Mouse (Mus musculus) limb, embryonic 15.5 days (tissue): ENCODE measurements at regions not wholly inside any gene's neighbourhood (a gene's known extent, or its start where the extent isn't known, plus 50 kb on each side); places are given as distances from the start of the nearest gene placed in this dataset.
A peak's percentile ranks its signal among the peaks of the same experiment; 100 is the strongest.

Source experiments
- ATAC-seq: fragments of 200-750 bp; cut with Nextera tagmentation; 2 replicates; pipeline ENCODE4 v1.8.0; 2017; ENCODE audit warnings: low read depth, moderate TSS enrichment; ENCODE audit not compliant: insufficient number of reproducible peaks, low FRiP score, low TSS enrichment
- H3K27ac ChIP-seq: fragments of 300-500 bp; sonication (generic); 2 replicates; pipeline ENCODE4 v1.5.1; 2015; ENCODE audit warnings: moderate library complexity, mild to moderate bottlenecking, inconsistent platforms
- H3K27me3 ChIP-seq: fragments of 300-500 bp; sonication (generic); 2 replicates; pipeline ENCODE4 v1.6.1; 2015; ENCODE audit warnings: inconsistent platforms
- H3K36me3 ChIP-seq: fragments of 300-500 bp; sonication (generic); 2 replicates; pipeline ENCODE4 v1.6.1; 2015; ENCODE audit warnings: inconsistent platforms
- H3K4me1 ChIP-seq: fragments of 300-500 bp; sonication (generic); 2 replicates; pipeline ENCODE4 v1.6.1; 2015; ENCODE audit warnings: inconsistent platforms
- H3K4me2 ChIP-seq: fragments of 300-500 bp; sonication (generic); 2 replicates; pipeline ENCODE4 v1.6.1; 2015; ENCODE audit warnings: mild to moderate bottlenecking, inconsistent platforms
- H3K4me3 ChIP-seq: fragments of 300-500 bp; sonication (generic); 2 replicates; pipeline ENCODE4 v1.5.1; 2015; ENCODE audit warnings: mild to moderate bottlenecking, inconsistent platforms
- H3K9ac ChIP-seq: fragments of 300-500 bp; sonication (generic); 2 replicates; pipeline ENCODE4 v1.6.1; 2015; ENCODE audit warnings: inconsistent platforms
- H3K9me3 ChIP-seq: fragments of 300-500 bp; sonication (generic); 2 replicates; pipeline ENCODE4 v1.6.1; 2016; ENCODE audit warnings: inconsistent platforms
- WGBS: fragments of 180-500 bp; shearing (Covaris S2); methylation state at CpG from one replicate; pipeline ENCODE4 v1.1.7; 2015; 5-methylcytosine and 5-hydroxymethylcytosine counted together

DNA sequence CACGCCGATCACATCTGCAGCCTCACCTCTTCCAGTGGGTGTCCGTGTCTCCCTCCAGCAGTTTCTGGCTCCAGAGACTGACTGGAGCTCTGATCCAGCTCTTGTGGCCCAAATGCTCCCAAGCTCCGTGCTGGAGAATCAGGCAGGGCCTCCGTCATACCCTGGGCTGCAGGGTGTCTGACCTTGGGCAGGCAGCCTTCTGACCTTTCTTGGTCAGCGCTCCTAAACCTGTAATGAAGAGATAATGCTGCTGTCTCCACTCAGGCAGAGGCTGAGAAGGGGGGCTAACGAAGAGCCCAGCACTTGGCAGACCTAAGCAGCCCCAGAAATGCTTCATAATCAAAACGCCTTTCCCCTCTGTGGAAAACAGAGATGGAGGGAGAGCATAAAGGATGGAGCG lies 89.9 kb upstream of the Mef2a start:
- ATAC-seq, result no peak
- Histone ChIP-seq H3K36me3 (no peaks in the 10 kb centered on the region), H3K27me3 (no peaks in the 10 kb centered on the region), H3K4me3 (no peak overlapping the region), H3K9ac (no peak overlapping the region), H3K4me2 (no peak overlapping the region), H3K27ac (peak overlapping the region; percentile 54; the same call in 1 of the 2 replicates), H3K4me1 (peaks cover 26% of the 10 kb centered on the region), H3K9me3 (no peaks in the 10 kb centered on the region)
- WGBS, result 55% methylated on average over 9 of the region's 9 CpGs

DNA sequence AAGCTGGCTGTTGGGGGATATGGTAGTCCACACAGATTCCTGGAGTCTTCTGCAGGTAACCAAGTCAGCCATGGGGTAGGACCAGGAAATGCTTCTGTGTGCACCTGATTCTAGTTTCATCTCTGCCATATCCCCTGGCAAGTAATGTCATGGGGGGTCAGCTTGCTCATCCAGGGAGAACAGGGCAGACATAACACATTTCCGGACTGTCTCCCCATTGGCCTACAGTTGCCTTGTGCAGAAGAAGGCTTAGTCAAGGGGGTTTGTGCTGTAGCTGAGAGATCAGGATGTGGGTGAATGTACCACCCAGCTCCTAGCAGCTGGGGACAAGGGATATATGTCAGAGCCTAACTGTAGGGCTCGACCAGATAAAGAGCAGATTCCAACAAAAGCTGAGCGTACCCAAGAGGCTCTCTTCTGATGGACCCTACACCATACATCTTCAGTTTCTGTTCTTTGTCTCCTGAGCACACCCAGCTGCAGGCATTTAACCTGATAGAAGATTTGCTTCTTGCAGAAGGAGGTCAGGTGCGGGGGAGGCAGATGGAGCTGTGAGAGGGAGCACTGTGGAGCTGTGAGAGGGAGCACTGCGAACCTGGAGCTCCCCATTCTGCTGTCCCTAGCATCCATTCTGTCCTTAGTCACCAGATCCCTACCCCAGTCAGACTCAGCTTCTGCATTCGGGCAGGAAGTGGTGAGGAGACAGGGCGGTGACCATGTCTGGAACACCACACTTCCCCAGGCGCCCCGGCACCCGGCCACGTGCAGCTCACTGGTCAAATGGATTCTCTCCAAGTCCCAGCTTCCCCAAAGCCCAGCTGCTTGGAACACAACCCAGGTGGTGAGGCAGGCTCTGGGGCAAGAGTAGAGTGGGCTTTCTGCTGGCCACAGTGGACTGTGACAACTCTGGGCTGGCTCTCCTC lies 88.9 kb upstream of the Mef2a start:
- WGBS, result 67% methylated on average over 11 of the region's 11 CpGs
- no peak for ATAC-seq
- H3K27ac ChIP-seq, result peak overlapping the region; percentile 54

GRCm38 (mm10) chr7:67459810-67460209 lies 87.2 kb upstream of the Mef2a start:
- H3K9me3 ChIP-seq, result no peaks in the 10 kb centered on the region
- no peak overlapping the region for H3K9ac ChIP-seq
- 68% methylated on average over 10 of the region's 10 CpGs for WGBS
- peaks cover 26% of the 10 kb centered on the region for H3K4me1 ChIP-seq
- H3K27me3 ChIP-seq, result no peaks in the 10 kb centered on the region
- no peak overlapping the region for H3K4me3 ChIP-seq
- no peaks in the 10 kb centered on the region for H3K36me3 ChIP-seq
- H3K27ac ChIP-seq, result peak overlapping the region; percentile 61; the same call in 1 of the 2 replicates
- no peak overlapping the region for H3K4me2 ChIP-seq
- ATAC-seq, result no peak

More for the DNA sequence above, 88.9 kb upstream of the Mef2a start:
- Histone ChIP-seq H3K27me3 (no peaks in the 10 kb centered on the region), H3K9me3 (no peaks in the 10 kb centered on the region), H3K36me3 (no peaks in the 10 kb centered on the region), H3K9ac (no peak overlapping the region), H3K4me3 (no peak overlapping the region), H3K4me2 (no peak overlapping the region), H3K4me1 (peaks cover 26% of the 10 kb centered on the region)

DNA sequence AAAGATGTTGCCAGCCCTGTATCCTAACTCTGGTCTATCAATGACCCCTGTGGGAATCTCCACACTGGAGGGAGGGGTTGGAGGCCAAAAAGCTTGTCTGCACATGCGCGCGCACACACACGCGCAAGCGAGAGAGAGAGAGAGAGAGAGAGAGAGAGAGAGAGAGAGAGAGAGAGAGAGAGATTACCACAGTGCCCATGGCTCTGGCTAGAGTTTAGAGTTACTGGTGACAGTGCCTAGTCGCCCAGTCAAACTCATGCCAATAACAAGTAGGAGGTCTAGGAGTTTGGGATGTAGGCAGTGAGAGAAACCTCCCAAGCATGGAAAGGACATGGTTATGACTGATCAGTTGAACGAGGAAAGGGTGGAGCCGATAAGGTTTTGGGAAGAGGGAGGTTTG lies 86.6 kb upstream of the Mef2a start:
- Histone ChIP-seq H3K27ac (no peak overlapping the region), H3K36me3 (no peaks in the 10 kb centered on the region), H3K4me3 (no peak overlapping the region), H3K9me3 (no peaks in the 10 kb centered on the region), H3K27me3 (no peaks in the 10 kb centered on the region), H3K4me2 (no peak overlapping the region), H3K9ac (no peak overlapping the region), H3K4me1 (peaks cover 26% of the 10 kb centered on the region)
- ATAC-seq, result no peak
- WGBS, result 97% methylated on average over 9 of the region's 9 CpGs

DNA sequence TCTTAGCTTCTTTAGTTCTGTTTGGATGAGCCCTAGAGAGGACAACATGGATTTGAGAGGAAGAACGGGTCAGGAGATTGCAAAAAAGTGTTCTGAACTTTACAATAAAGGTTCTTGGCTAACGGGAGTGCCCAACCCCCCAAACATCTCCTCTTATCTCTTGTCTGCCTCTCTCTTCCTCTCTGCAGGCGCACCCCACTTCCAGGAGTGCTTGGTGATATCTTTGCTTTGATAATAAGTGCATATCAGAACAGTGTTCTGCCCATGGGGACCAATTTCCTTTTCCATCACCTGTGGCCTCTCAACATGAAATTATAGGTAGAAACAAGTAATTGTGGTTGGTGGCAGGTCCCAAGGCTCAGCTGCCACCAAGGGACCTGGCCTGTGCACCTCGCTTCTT lies 86.0 kb upstream of the Mef2a start:
- Histone ChIP-seq H3K4me2 (no peak overlapping the region), H3K9me3 (no peaks in the 10 kb centered on the region), H3K4me3 (no peak overlapping the region), H3K27ac (no peak overlapping the region), H3K9ac (no peak overlapping the region), H3K4me1 (peaks cover 26% of the 10 kb centered on the region), H3K36me3 (no peaks in the 10 kb centered on the region), H3K27me3 (no peaks in the 10 kb centered on the region)
- ATAC-seq, result no peak
- 85% methylated on average over 4 of the region's 4 CpGs for WGBS

DNA sequence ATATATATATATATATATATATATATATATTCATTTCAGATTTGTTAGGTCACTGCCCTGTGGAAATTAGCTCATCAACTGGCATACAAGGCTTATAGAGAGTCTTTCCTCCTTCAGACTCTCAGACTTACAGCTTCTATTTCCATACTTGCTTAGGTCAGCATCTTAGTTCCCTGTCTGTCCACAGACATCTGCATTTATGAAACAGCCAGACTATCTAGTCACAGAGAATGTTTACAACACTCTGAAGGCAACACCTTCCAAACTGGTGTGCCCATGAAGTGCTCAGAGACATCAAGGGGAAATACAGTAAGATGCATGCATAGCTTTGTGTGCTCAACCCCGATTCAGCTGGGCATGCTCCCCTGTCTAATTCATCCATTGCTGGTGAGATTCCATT lies 85.2 kb upstream of the Mef2a start:
- Histone ChIP-seq H3K27me3 (no peaks in the 10 kb centered on the region), H3K4me3 (no peak overlapping the region), H3K9me3 (no peaks in the 10 kb centered on the region), H3K4me2 (no peak overlapping the region), H3K27ac (no peak overlapping the region), H3K9ac (no peak overlapping the region), H3K4me1 (peaks cover 22% of the 10 kb centered on the region), H3K36me3 (no peaks in the 10 kb centered on the region)
- ATAC-seq, result no peak
- 85% methylated on average over 1 of the region's 1 CpGs for WGBS

DNA sequence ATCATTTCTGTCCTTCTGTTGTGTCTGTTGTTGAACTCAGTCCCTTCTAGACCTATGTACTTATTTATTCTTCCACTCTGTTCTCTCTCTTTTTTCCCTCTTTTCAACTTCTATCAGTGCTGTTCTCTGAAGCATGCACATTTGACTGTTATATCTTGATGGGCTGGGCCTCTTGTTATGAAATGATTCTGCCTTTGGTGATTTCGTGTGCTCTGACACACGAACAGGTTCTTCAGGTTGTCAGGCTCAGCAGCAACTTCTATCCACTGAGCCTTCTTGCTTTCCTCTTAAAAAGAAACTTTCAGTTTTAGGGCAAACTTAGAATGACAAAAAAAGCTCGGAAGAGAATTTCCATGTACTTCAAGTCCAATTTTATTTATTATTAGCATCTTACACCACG lies 83.4 kb upstream of the Mef2a start:
- H3K4me2 ChIP-seq, result no peak overlapping the region
- 75% methylated on average over 4 of the region's 4 CpGs for WGBS

DNA sequence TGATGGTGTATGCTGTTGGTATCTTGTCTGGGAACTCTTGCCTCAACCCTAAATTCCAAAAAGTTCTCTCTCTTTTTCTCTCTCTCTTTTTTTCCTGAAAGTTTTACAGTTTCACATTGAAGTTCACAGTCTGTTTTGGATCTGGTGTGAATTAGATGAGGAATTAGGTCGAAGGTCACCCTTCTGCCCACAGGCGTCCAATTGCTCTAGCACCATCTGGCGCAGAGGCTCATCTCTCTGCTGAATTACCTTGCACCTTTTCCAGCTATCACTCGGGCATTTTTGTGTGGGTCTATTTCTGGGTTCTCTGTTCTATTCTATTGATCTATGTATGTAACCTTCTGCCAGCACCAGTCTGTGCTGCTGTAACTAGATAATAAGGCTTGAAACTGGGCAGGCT lies 81.8 kb upstream of the Mef2a start:
- Histone ChIP-seq H3K36me3 (no peaks in the 10 kb centered on the region), H3K27me3 (no peaks in the 10 kb centered on the region), H3K4me1 (no peaks in the 10 kb centered on the region), H3K9me3 (no peaks in the 10 kb centered on the region), H3K4me3 (no peak overlapping the region), H3K4me2 (no peak overlapping the region), H3K9ac (no peak overlapping the region), H3K27ac (0 out of 2 replicates have a peak overlapping the region, but pooled peaks have one; percentile 17)
- 25% methylated on average over 4 of the region's 4 CpGs for WGBS
- no peak for ATAC-seq

More for the DNA sequence above, 83.4 kb upstream of the Mef2a start:
- Histone ChIP-seq H3K27ac (no peak overlapping the region), H3K4me1 (0 out of 2 replicates have a peak, but pooled peaks cover 7% of the 10 kb centered on the region), H3K9me3 (no peaks in the 10 kb centered on the region), H3K27me3 (no peaks in the 10 kb centered on the region), H3K9ac (no peak overlapping the region), H3K4me3 (no peak overlapping the region), H3K36me3 (no peaks in the 10 kb centered on the region)
- ATAC-seq, result no peak

- 79% methylated on average over 6 of the region's 6 CpGs for WGBS
- Histone ChIP-seq H3K4me3 (no peak overlapping the region), H3K4me2 (no peak overlapping the region), H3K9ac (no peak overlapping the region), H3K4me1 (peaks cover 6% of the 10 kb centered on the region), H3K36me3 (no peaks in the 10 kb centered on the region), H3K9me3 (no peaks in the 10 kb centered on the region), H3K27ac (no peak overlapping the region), H3K27me3 (no peaks in the 10 kb centered on the region)
- ATAC-seq, result no peak
Measured at GRCm38 (mm10) chr7:67451157-67451793, 78.6 kb upstream of the Mef2a start.

- no peak for ATAC-seq
- Histone ChIP-seq H3K27ac (no peak overlapping the region), H3K27me3 (no peaks in the 10 kb centered on the region), H3K4me3 (no peak overlapping the region), H3K9ac (no peak overlapping the region), H3K4me2 (no peak overlapping the region), H3K36me3 (no peaks in the 10 kb centered on the region), H3K4me1 (peaks cover 46% of the 10 kb centered on the region), H3K9me3 (no peaks in the 10 kb centered on the region)
- WGBS, result 52% methylated on average over 9 of the region's 9 CpGs
Measured at GRCm38 (mm10) chr7:67446606-67447005, 73.9 kb upstream of the Mef2a start.

DNA sequence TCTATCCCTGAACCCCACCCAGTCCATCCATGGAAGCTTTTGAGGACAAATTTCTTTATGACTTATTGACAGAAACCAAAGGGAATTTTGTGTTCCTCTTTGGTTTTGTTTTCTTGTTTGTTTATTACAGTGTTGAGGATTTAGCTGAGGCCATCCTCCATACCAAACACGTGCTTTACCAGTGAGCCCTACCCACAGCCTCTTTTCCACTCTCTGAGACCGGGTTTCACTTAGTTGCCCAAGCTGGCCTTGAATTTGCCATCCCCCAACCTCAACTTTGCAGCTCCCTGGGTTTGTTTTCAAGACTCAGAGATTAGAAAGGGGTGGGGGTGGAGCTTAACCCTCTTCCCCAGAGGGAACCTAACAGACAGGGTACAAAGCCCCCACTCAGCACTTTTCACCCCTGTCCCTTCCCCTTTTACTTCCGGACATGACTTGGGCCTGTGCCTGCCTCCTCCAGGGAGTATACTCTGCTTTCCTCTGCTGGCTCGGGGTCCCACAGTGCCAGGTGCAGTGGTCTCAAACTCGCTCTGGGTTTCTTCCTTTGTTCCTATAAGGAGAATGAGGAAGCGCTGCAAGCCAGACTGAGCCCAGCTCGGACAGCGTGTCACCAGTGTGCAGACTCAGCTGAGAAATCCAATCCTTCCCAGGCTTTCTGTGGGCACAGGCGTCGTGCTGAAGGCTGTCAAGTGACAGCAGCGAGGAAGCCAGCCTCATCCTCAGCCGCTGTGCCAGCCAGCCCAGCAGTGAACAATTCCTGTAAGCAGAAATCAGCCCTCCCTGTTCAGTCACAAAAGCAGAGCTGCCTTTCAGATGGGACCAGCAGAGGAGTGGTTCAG lies 72.8 kb upstream of the Mef2a start:
- 43% methylated on average over 12 of the region's 12 CpGs for WGBS
- no peak for ATAC-seq

More for the DNA sequence above, 72.8 kb upstream of the Mef2a start:
- Histone ChIP-seq H3K4me3 (no peak overlapping the region), H3K4me1 (peaks cover 46% of the 10 kb centered on the region), H3K27me3 (no peaks in the 10 kb centered on the region), H3K36me3 (no peaks in the 10 kb centered on the region), H3K9ac (no peak overlapping the region), H3K9me3 (no peaks in the 10 kb centered on the region), H3K4me2 (no peak overlapping the region), H3K27ac (peak overlapping the region; percentile 43)
